Mouse (Mus musculus) spleen, postnatal 0 days (tissue): Measurements from ENCODE around the gene Olfr1487. TPM values are rescaled to one million over a fixed set of nuclear protein-coding genes. Genes with fewer than 3 reads are reported as not detected.

Experiments
- polyA plus RNA-seq: library from polyadenylated mRNA; unstranded; fragments of >200 nt; fragmentation: Nextera tagmentation; extraction: Ambion mirVana; gene quantifications from 2 replicates; pipeline ENCODE4 v1.2.1, GENCODE M21; 2015

Gene Olfr1487
- not detected in 2 replicates for polyA plus RNA-seq

GRCm38 (mm10) chr19:13617075-13617474, at the start of gene Olfr1487:
Gene Olfr1487, plus strand, starts transcription at chr19:13617375.

GRCm38 (mm10) chr19:13583211-13583610, 34.0 kb upstream of the Olfr1487 start, which contains the start of gene Olfr1484:
Gene Olfr1484, plus strand, starts transcription at chr19:13583511.

GRCm38 (mm10) chr19:13631321-13631720, 14.1 kb downstream of the Olfr1487 start, which contains the start of gene Olfr1489:
Gene Olfr1489, plus strand, starts transcription at chr19:13631621.

GRCm38 (mm10) chr19:13650791-13651190, 33.6 kb downstream of the Olfr1487 start, which contains the start of gene Olfr1490:
Gene Olfr1490, plus strand, starts transcription at chr19:13651091.

Other genes starting within 250 kb of the Olfr1487 start
- not detected in 2 replicates for gene Olfr1469, start 209.5 kb upstream of the Olfr1487 start, polyA plus RNA-seq
- not detected in 2 replicates for gene Olfr1471, start 174.0 kb upstream of the Olfr1487 start, polyA plus RNA-seq
- not detected in 2 replicates for gene Olfr1472, start 161.3 kb upstream of the Olfr1487 start, polyA plus RNA-seq
- not detected in 2 replicates for gene Olfr1474, start 147.8 kb upstream of the Olfr1487 start, polyA plus RNA-seq
- not detected in 2 replicates for gene Olfr1475, start 137.2 kb upstream of the Olfr1487 start, polyA plus RNA-seq
- gene Olfr1477, start 116.8 kb upstream of the Olfr1487 start, polyA plus RNA-seq, result not detected in 2 replicates
- not detected in 2 replicates for gene Olfr1480, start 89.5 kb upstream of the Olfr1487 start, polyA plus RNA-seq
- not detected in 2 replicates for gene Olfr1484, start 33.9 kb upstream of the Olfr1487 start, polyA plus RNA-seq
- gene Olfr1489, start 14.2 kb downstream of the Olfr1487 start, polyA plus RNA-seq, result not detected in 2 replicates
- not detected in 2 replicates for gene Olfr1490, start 33.7 kb downstream of the Olfr1487 start, polyA plus RNA-seq
- not detected in 2 replicates for gene Olfr1491, start 79.9 kb downstream of the Olfr1487 start, polyA plus RNA-seq
- gene Olfr1493-ps1, start 105.9 kb downstream of the Olfr1487 start, polyA plus RNA-seq, result not detected in 2 replicates
- gene Olfr1494, start 122.4 kb downstream of the Olfr1487 start, polyA plus RNA-seq, result not detected in 2 replicates
- not detected in 2 replicates for gene Olfr1495, start 147.2 kb downstream of the Olfr1487 start, polyA plus RNA-seq
- not detected in 2 replicates for gene Olfr1496, start 160.5 kb downstream of the Olfr1487 start, polyA plus RNA-seq
- gene Olfr1497, start 180.8 kb downstream of the Olfr1487 start, polyA plus RNA-seq, result not detected in 2 replicates
- gene Olfr1499, start 202.1 kb downstream of the Olfr1487 start, polyA plus RNA-seq, result not detected in 2 replicates
- gene Olfr1500, start 213.1 kb downstream of the Olfr1487 start, polyA plus RNA-seq, result not detected in 2 replicates
- gene Olfr1501, start 233.3 kb downstream of the Olfr1487 start, polyA plus RNA-seq, result not detected in 2 replicates
- gene Olfr1502, start 244.4 kb downstream of the Olfr1487 start, polyA plus RNA-seq, result not detected in 2 replicates